Mouse (Mus musculus): ENCODE measurements around the gene Nlgn2. TPM values are rescaled to one million over a fixed set of nuclear protein-coding genes. Genes with fewer than 3 reads are reported as not detected.

The Nlgn2 gene
- polyA plus RNA-seq, 1 experiment = 42.0 TPM

- no peak for DNase-seq
- Histone ChIP-seq H3K4me3 (replicated peaks; ENCODE audit: extremely low read depth, low read depth, low read length) (no peak overlapping the region), H3K4me1 (ENCODE audit: control insufficient read depth, insufficient read depth, low read length) (peaks cover 25% of the 10 kb centered on the region)
- WGBS = 53% methylated on average over 9 of the region's 9 CpGs
- TF ChIP-seq CTCF (IDR thresholded peaks at IDR 0.05; ENCODE audit: insufficient read depth, low read length) (no peak), POLR2A (IDR thresholded peaks at IDR 0.05; ENCODE audit: borderline replicate concordance, extremely low read depth, low read depth, low read length) (no peak)
These were observed 11.5 kb upstream of the Nlgn2 start for GRCm38 (mm10) chr11:69849128-69849527.

GRCm38 (mm10) chr11:69848021-69848420 lies 10.4 kb upstream of the Nlgn2 start:
- Histone ChIP-seq H3K4me3 (replicated peaks; ENCODE audit: extremely low read depth, low read depth, low read length) (no peak overlapping the region), H3K4me1 (ENCODE audit: control insufficient read depth, insufficient read depth, low read length) (peaks cover 23% of the 10 kb centered on the region)
- DNase-seq = no peak
- WGBS = 94% methylated on average over 6 of the region's 6 CpGs
- TF ChIP-seq POLR2A (IDR thresholded peaks at IDR 0.05; ENCODE audit: borderline replicate concordance, extremely low read depth, low read depth, low read length) (no peak), CTCF (IDR thresholded peaks at IDR 0.05; ENCODE audit: insufficient read depth, low read length) (no peak)

DNA sequence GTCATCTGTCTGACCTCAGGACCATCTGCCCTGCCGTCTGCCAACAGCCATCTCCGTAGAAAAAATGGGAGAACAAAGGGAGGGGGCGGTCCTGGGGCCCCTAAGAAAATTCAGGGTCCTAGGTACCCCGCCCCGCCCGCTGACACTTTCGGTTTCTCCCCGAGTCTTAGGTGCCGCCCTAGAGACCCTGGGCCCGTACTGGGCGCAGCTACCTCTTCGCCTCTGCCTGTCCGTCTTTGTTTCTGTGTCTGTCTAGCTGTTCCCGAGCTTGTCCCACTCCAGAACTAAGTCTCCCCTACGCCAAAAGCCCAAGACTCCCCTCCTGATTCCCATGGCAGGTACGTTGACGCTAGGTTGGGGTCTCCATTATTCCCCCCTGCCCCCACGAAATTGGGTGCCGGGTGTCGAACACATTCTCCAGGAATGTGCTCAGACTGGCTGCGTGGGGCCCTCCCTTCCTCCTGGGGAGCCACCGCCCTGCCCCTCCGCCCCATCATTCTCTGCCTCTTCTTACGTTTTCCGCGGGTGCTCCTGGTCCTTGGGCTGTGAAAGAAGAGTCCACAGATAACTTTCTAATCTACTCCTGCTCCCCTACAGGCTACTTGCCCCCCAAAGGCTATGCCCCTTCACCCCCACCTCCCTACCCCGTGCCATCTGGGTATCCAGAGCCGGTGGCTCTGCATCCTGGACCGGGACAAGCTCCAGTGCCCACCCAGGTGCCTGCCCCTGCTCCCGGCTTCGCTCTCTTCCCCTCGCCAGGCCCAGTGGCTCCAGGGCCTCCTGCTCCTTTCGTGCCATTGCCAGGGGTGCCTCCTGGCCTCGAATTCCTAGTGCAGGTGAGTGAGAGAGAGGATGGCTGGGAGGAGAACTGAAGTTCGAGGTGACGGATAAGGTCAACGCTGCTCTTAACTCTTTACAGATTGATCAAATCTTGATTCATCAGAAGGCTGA lies 9.4 kb upstream of the Nlgn2 start:
- Histone ChIP-seq H3K4me3 (replicated peaks; ENCODE audit: extremely low read depth, low read depth, low read length) (peak overlapping the region; percentile 88), H3K4me1 (ENCODE audit: control insufficient read depth, insufficient read depth, low read length) (peaks cover 21% of the 10 kb centered on the region)
- peak; percentile 60 for DNase-seq
- 7% methylated on average over 37 of the region's 37 CpGs for WGBS
- no peak for TF ChIP-seq CTCF (IDR thresholded peaks at IDR 0.05; ENCODE audit: insufficient read depth, low read length)
- no peak; the same call in 1 of the 2 replicates for TF ChIP-seq POLR2A (IDR thresholded peaks at IDR 0.05; ENCODE audit: borderline replicate concordance, extremely low read depth, low read depth, low read length)

DNA sequence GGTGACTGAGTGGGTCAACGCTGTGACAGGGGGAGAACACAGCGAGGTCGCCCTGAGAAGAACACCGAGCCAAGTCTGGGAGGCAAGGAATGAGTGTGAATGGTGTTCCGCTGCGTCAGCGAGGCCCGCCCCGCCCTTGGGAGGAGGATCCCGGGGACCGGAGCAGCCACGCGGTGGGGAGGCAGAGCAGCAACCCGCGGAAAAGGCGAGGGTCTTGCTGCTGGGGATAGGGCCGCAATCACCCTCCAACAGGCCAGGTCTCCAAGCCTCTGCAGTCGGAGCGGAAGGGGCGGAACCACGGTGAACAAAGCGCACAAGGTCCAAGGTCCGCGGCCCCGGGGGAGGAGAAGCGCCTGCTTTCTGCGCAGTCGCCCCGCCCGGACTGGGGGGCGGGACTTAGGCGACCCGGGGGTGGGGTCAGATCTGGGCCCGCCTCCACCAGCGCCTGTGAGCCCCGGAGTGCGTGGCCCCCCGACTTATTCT lies 8.7 kb upstream of the Nlgn2 start, which contains the start of gene Plscr3:
TSS of gene Plscr3 (plus strand) at position 179 of the 483 bp plus-strand sequence.
- WGBS = 1% methylated on average over 36 of the region's 38 CpGs
- DNase-seq = peak; percentile 94

GRCm38 (mm10) chr11:69838714-69839104 lies 1.1 kb upstream of the Nlgn2 start:
- Histone ChIP-seq H3K4me3 (replicated peaks; ENCODE audit: extremely low read depth, low read depth, low read length) (peak overlapping the region; percentile 99), H3K4me1 (ENCODE audit: control insufficient read depth, insufficient read depth, low read length) (0 out of 2 replicates have a peak, but pooled peaks cover 2% of the 10 kb centered on the region)
- TF ChIP-seq POLR2A (IDR thresholded peaks at IDR 0.05; ENCODE audit: borderline replicate concordance, extremely low read depth, low read depth, low read length) = no peak
- TF ChIP-seq CTCF (IDR thresholded peaks at IDR 0.05; ENCODE audit: insufficient read depth, low read length) = no peak
- WGBS = 1% methylated on average over 7 of the region's 7 CpGs
- DNase-seq = no peak

More for the DNA sequence above, 8.7 kb upstream of the Nlgn2 start, which contains the start of gene Plscr3:
- TF ChIP-seq POLR2A (IDR thresholded peaks at IDR 0.05; ENCODE audit: borderline replicate concordance, extremely low read depth, low read depth, low read length) (peak; percentile 85; the same call in 1 of the 2 replicates), CTCF (IDR thresholded peaks at IDR 0.05; ENCODE audit: insufficient read depth, low read length) (no peak)
- Histone ChIP-seq H3K4me1 (ENCODE audit: control insufficient read depth, insufficient read depth, low read length) (peaks cover 19% of the 10 kb centered on the region), H3K4me3 (replicated peaks; ENCODE audit: extremely low read depth, low read depth, low read length) (peak within 1 kb of the TSS; percentile 88)

GRCm38 (mm10) chr11:69837952-69838713 lies 549 bp upstream of the Nlgn2 start, which contains the start of gene Tmem256:
TSS of gene Tmem256 (plus strand) at chr11:69838514.
- Histone ChIP-seq H3K4me3 (replicated peaks; ENCODE audit: extremely low read depth, low read depth, low read length) (peak within 1 kb of the TSS; percentile 99), H3K4me1 (ENCODE audit: control insufficient read depth, insufficient read depth, low read length) (0 out of 2 replicates have a peak, but pooled peaks cover 2% of the 10 kb centered on the region)
- WGBS = under 1% methylated on average over 34 of the region's 34 CpGs
- peak; percentile 95 for DNase-seq
- TF ChIP-seq CTCF (IDR thresholded peaks at IDR 0.05; ENCODE audit: insufficient read depth, low read length) (no peak), POLR2A (IDR thresholded peaks at IDR 0.05; ENCODE audit: borderline replicate concordance, extremely low read depth, low read depth, low read length) (peak; percentile 90)

DNA sequence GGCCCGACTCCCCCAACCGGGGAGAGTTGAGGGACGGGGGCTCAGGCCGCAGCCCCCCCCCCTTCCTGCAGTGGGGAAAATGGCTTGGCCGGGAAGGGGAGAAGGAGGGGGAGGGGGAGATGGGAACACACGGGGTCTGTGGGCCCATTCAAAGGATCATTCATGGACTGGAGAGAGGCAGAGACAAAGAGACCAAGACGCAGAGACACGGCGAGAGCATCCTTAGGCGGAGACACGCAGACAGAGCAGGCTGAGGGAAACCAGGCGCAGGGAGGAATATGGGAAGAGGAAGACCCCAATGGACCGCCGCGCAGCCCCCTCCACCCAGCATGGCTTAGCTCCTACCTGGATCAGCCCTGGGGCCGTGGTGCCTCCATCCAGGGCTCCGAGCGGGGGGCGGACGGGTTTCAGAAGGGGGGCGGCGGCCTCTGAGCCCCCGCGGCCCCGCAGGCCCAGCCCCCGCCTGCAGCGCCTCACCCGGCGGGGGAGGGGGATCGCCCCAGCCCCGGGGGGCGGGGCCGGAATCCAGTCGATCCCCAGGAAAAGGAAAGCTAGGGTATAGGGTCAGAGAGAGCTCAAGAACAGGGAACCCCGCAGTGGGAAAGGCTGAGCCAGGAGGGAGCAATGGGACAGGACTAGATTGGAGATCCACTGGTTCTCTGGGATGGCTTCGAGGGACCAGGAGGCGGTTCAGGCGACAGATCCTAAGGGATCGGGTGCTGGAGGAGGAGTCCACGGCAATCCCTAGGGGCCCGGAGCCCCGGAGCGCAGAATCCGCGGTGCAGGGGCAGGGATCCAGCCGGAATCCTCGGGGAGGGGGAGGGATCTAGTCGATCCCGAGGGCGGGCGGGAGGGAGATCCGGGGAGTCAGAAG lies 644 bp downstream of the Nlgn2 start:
- WGBS = 4% methylated on average over 51 of the region's 52 CpGs
- Histone ChIP-seq H3K4me3 (replicated peaks; ENCODE audit: extremely low read depth, low read depth, low read length) (peak overlapping the region; percentile 66), H3K4me1 (ENCODE audit: control insufficient read depth, insufficient read depth, low read length) (0 out of 2 replicates have a peak, but pooled peaks cover 2% of the 10 kb centered on the region)
- no peak for TF ChIP-seq POLR2A (IDR thresholded peaks at IDR 0.05; ENCODE audit: borderline replicate concordance, extremely low read depth, low read depth, low read length)
- TF ChIP-seq CTCF (IDR thresholded peaks at IDR 0.05; ENCODE audit: insufficient read depth, low read length) = no peak
- no peak for DNase-seq

GRCm38 (mm10) chr11:69835966-69836335 lies 1.6 kb downstream of the Nlgn2 start:
- TF ChIP-seq CTCF (IDR thresholded peaks at IDR 0.05; ENCODE audit: insufficient read depth, low read length) (no peak), POLR2A (IDR thresholded peaks at IDR 0.05; ENCODE audit: borderline replicate concordance, extremely low read depth, low read depth, low read length) (no peak)
- WGBS = 36% methylated on average over 4 of the region's 4 CpGs
- DNase-seq = no peak
- Histone ChIP-seq H3K4me1 (ENCODE audit: control insufficient read depth, insufficient read depth, low read length) (0 out of 2 replicates have a peak, but pooled peaks cover 2% of the 10 kb centered on the region), H3K4me3 (replicated peaks; ENCODE audit: extremely low read depth, low read depth, low read length) (no peak overlapping the region)

Data from lung, adult 2 months (tissue).